Mouse (Mus musculus): ENCODE results near the gene Zpbp2. TPM values are rescaled to one million over a fixed set of nuclear protein-coding genes. Genes with fewer than 3 reads are reported as not detected.

The Zpbp2 gene
- total and polyA plus RNA-seq, 3 experiments = 0.12 to 0.58 TPM; not detected in 1

DNA sequence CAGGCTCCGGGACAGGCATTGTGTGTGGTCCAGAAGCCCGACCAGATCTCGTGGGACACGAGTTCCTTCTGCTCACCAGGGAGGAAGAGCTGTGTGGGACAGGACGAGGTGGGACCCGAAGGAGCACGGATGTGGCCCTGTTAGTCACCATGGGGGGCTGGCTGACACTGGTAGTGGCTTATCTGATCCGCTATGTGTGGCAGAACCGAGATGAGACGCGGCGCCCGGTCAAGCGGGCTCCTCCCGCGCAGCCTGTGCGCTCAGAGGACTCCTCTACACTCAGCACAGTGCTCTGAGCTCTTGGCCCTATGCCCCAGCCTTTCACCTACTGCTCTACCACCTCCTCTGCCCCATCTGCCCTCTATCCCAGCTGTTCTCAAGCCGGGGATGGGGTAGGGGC, 48.4 kb downstream of the Zpbp2 start:
- H3K27me3 ChIP-seq (ENCODE audit: control insufficient read depth in 1 of 2, insufficient read depth in 2 of 2, low read length in 2 of 2) = peaks cover 8 to 13% of the 10 kb centered on the region in 2 experiments
- H3K4me3 ChIP-seq (ENCODE audit: control insufficient read depth in 1 of 2, insufficient read depth in 1 of 2, low read depth in 2 of 2, low read length in 2 of 2) = no peak overlapping the region
- 0 out of 4 replicates have a peak, but pooled peaks cover 0 to 2% of the 10 kb centered on the region in 2 experiments for H3K36me3 ChIP-seq (ENCODE audit: control insufficient read depth in 1 of 2, insufficient read depth in 2 of 2, low read length in 2 of 2)
- DNase-seq (ENCODE audit: low read depth, low spot score) = no peak
- H3K9me3 ChIP-seq (replicated peaks; ENCODE audit: insufficient read depth, low read length) = no peaks in the 10 kb centered on the region
- peaks cover 2 to 5% of the 10 kb centered on the region in 2 experiments; a peak in 2 of 4 replicates for H3K4me1 ChIP-seq (ENCODE audit: control insufficient read depth in 1 of 2, insufficient read depth in 2 of 2, low read length in 2 of 2)
- H3K79me2 ChIP-seq (ENCODE audit: control insufficient read depth, insufficient read depth, low read length, poor library complexity) = no peaks in the 10 kb centered on the region
- no peak overlapping the region for H3K9ac ChIP-seq (ENCODE audit: control insufficient read depth, low read depth, low read length, poor library complexity, severe bottlenecking)
- TF ChIP-seq MAFK (IDR thresholded peaks at IDR 0.05; ENCODE audit: borderline replicate concordance, low read depth, low read length) (no peak), RCOR1 (IDR thresholded peaks at IDR 0.05; ENCODE audit: low read depth, low read length) (no peak), BHLHE40 (IDR thresholded peaks at IDR 0.05; ENCODE audit: borderline replicate concordance, low read depth, low read length) (no peak), MEF2A (IDR thresholded peaks at IDR 0.05; ENCODE audit: extremely low read depth, insufficient replicate concordance, low read depth, low read length, poor library complexity, severe bottlenecking) (no peak), GABPA (IDR thresholded peaks at IDR 0.05; ENCODE audit: low read depth, low read length) (no peak), TBP (IDR thresholded peaks at IDR 0.05; ENCODE audit: low read depth, low read length) (no peak), SIN3A (IDR thresholded peaks at IDR 0.05; ENCODE audit: low read length) (no peak), EP300 (IDR thresholded peaks at IDR 0.05; ENCODE audit: low read depth in 1 of 2, low read length in 2 of 2) (no peak), TCF12 (IDR thresholded peaks at IDR 0.05; ENCODE audit: low read depth, low read length) (no peak), KAT2A (conservative IDR thresholded peaks at IDR 0.05; ENCODE audit: low read depth, low read length) (no peak), GATA1 (IDR thresholded peaks at IDR 0.05; ENCODE audit: low read depth, low read length) (no peak), NELFE (IDR thresholded peaks at IDR 0.05; ENCODE audit: low read depth, low read length) (no peak), POLR2AphosphoS5 (IDR thresholded peaks at IDR 0.05; ENCODE audit: borderline replicate concordance, low read depth, low read length) (no peak), CTCF (IDR thresholded peaks at IDR 0.05 in 2 of 3, conservative IDR thresholded peaks at IDR 0.05 in 1 of 3; ENCODE audit: control insufficient read depth in 1 of 3, insufficient read depth in 1 of 3, low read depth in 2 of 3, low read length in 3 of 3, poor library complexity in 1 of 3, severe bottlenecking in 1 of 3) (no peak)
- H3K27ac ChIP-seq (ENCODE audit: control insufficient read depth, low read depth, low read length) = no peak overlapping the region

GRCm38 (mm10) chr11:98602090-98602690, 51.3 kb downstream of the Zpbp2 start:
- no peak overlapping the region for H3K27ac ChIP-seq (ENCODE audit: control insufficient read depth, low read depth, low read length)
- 0 out of 4 replicates have a peak, but pooled peaks cover 0 to 2% of the 10 kb centered on the region in 2 experiments for H3K36me3 ChIP-seq (ENCODE audit: control insufficient read depth in 1 of 2, insufficient read depth in 2 of 2, low read length in 2 of 2)
- peak overlapping the region; percentile 30 to 40; a peak in 3 of 4 replicates for H3K4me3 ChIP-seq (ENCODE audit: control insufficient read depth in 1 of 2, insufficient read depth in 1 of 2, low read depth in 2 of 2, low read length in 2 of 2)
- H3K27me3 ChIP-seq (ENCODE audit: control insufficient read depth in 1 of 2, insufficient read depth in 2 of 2, low read length in 2 of 2) = peaks cover 8 to 9% of the 10 kb centered on the region in 2 experiments
- H3K4me1 ChIP-seq (ENCODE audit: control insufficient read depth in 1 of 2, insufficient read depth in 2 of 2, low read length in 2 of 2) = peaks cover 2 to 5% of the 10 kb centered on the region in 2 experiments; a peak in 2 of 4 replicates
- TF ChIP-seq NELFE (IDR thresholded peaks at IDR 0.05; ENCODE audit: low read depth, low read length) (no peak), ZKSCAN1 (IDR thresholded peaks at IDR 0.05; ENCODE audit: low read depth, low read length) (no peak), POLR2A (IDR thresholded peaks at IDR 0.05; ENCODE audit: control insufficient read depth in 1 of 2, insufficient read depth in 1 of 2, low read depth in 1 of 2, low read length in 2 of 2, poor library complexity in 1 of 2) (no peak), KAT2A (conservative IDR thresholded peaks at IDR 0.05; ENCODE audit: low read depth, low read length) (no peak)
- no peaks in the 10 kb centered on the region for H3K9me3 ChIP-seq (replicated peaks; ENCODE audit: insufficient read depth, low read length)
- DNase-seq (ENCODE audit: low read depth, low spot score) = peak; percentile 73
- H3K79me2 ChIP-seq (ENCODE audit: control insufficient read depth, insufficient read depth, low read length, poor library complexity) = no peaks in the 10 kb centered on the region
- H3K9ac ChIP-seq (ENCODE audit: control insufficient read depth, low read depth, low read length, poor library complexity, severe bottlenecking) = no peak overlapping the region
